Mouse (Mus musculus): ENCODE measurements around the gene Cby1. TPM values are rescaled to one million over a fixed set of nuclear protein-coding genes. Genes with fewer than 3 reads are reported as not detected.

The Cby1 gene
- polyA plus RNA-seq, 1 experiment from 2014 or later, result 36.0 TPM

DNA sequence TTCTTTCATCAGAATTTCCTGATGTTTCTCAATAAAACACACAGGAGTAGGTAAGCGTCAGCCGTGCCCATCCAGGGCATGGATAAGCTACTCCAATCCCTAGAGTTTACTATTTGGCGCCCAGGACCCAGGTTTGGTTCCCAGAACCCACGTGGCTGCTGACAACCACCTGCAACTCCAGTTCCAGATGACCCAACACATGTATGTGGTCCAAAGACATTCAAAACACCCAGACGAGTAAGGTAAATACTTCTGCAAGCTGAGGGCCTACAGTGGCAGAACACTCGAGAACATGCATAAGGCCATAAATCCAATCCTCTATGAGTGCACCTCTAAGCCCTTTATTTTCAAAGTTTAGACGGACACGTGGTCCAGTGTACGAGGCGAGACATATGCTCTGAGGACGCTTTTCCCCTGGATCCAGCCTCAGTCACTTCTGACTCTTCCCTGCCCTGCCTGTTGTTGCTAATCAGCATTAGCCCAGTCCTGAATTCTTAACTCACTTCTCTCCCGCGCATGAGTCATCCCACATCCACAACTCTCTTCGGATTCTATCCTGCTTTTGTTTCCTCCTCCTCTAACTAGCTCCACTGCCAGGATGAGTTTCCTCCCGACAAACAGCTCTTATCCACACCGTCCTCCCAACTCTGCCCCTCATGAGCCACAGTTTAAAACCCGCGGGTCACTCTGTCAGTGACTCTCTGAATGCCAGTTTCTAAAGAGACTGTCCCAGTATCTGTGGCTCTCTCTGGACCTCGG, 24.9 kb downstream of the Cby1 start:
- H3K27ac ChIP-seq (ENCODE audit: low read depth), result no peak overlapping the region

DNA sequence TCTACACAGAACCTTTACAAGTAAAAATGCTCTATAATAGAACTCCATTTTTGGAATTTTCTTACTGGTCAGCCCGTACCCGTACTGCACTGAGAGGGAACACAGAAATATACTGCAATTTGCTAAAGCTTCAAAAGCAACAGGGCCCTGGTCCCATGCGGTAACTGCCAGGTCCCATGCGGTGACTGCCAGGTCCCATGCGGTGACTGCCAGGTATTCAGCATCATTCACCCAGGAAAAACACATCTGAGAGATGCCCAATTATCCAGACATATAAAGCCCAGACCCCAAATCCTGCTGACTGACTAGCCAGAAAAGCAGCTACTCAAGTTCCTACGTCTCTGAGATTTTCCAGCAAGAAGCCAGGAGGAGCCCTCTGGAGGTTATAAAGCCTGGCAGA, 25.6 kb downstream of the Cby1 start:
- no peak for DNase-seq (ENCODE audit: low spot score)
- Histone ChIP-seq H3K9ac (ENCODE audit: low read length) (0 out of 2 replicates have a peak overlapping the region, but pooled peaks have one; percentile 78), H3K36me3 (ENCODE audit: control insufficient read depth, insufficient read depth, low read length) (0 out of 2 replicates have a peak, but pooled peaks cover 4% of the 10 kb centered on the region), H3K4me1 (replicated peaks; ENCODE audit: control insufficient read depth, insufficient read depth, low read length) (peaks cover 42% of the 10 kb centered on the region), H3K4me3 (ENCODE audit: low read depth, low read length) (peak overlapping the region; percentile 72; the same call in 1 of the 2 replicates), H3K4me2 (ENCODE audit: low read length) (peak overlapping the region; percentile 73), H3K27me3 (replicated peaks; ENCODE audit: control insufficient read depth, insufficient read depth, low read length) (no peaks in the 10 kb centered on the region), H3K9me3 (ENCODE audit: control insufficient read depth, low read length) (no peaks in the 10 kb centered on the region), H3K27ac (ENCODE audit: low read depth) (no peak overlapping the region)
- ATAC-seq (replicated peaks; ENCODE audit: low FRiP score, low TSS enrichment, low read depth), result no peak
- 84% methylated on average over 6 of the region's 6 CpGs for WGBS

More for the DNA sequence above, 24.9 kb downstream of the Cby1 start:
- Histone ChIP-seq H3K4me2 (ENCODE audit: low read length) (peak overlapping the region; percentile 73), H3K27me3 (replicated peaks; ENCODE audit: control insufficient read depth, insufficient read depth, low read length) (no peaks in the 10 kb centered on the region), H3K9ac (ENCODE audit: low read length) (no peak overlapping the region), H3K9me3 (ENCODE audit: control insufficient read depth, low read length) (no peaks in the 10 kb centered on the region), H3K4me3 (ENCODE audit: low read depth, low read length) (0 out of 2 replicates have a peak overlapping the region, but pooled peaks have one; percentile 72), H3K4me1 (replicated peaks; ENCODE audit: control insufficient read depth, insufficient read depth, low read length) (peaks cover 42% of the 10 kb centered on the region), H3K36me3 (ENCODE audit: control insufficient read depth, insufficient read depth, low read length) (0 out of 2 replicates have a peak, but pooled peaks cover 4% of the 10 kb centered on the region)
- ATAC-seq (replicated peaks; ENCODE audit: low FRiP score, low TSS enrichment, low read depth) (no peak), DNase-seq (ENCODE audit: low spot score) (no peak)
- WGBS, result 65% methylated on average over 19 of the region's 19 CpGs

GRCm38 (mm10) chr15:79685141-79685641, 26.2 kb downstream of the Cby1 start:
- no peak for DNase-seq (ENCODE audit: low spot score)
- ATAC-seq (replicated peaks; ENCODE audit: low FRiP score, low TSS enrichment, low read depth), result no peak
- Histone ChIP-seq H3K9ac (ENCODE audit: low read length) (peak overlapping the region; percentile 78), H3K4me3 (ENCODE audit: low read depth, low read length) (peak overlapping the region; percentile 72), H3K36me3 (ENCODE audit: control insufficient read depth, insufficient read depth, low read length) (0 out of 2 replicates have a peak, but pooled peaks cover 4% of the 10 kb centered on the region), H3K4me1 (replicated peaks; ENCODE audit: control insufficient read depth, insufficient read depth, low read length) (peaks cover 42% of the 10 kb centered on the region), H3K27ac (ENCODE audit: low read depth) (no peak overlapping the region), H3K27me3 (replicated peaks; ENCODE audit: control insufficient read depth, insufficient read depth, low read length) (no peaks in the 10 kb centered on the region), H3K9me3 (ENCODE audit: control insufficient read depth, low read length) (no peaks in the 10 kb centered on the region), H3K4me2 (ENCODE audit: low read length) (peak overlapping the region; percentile 73)
- 29% methylated on average over 6 of the region's 6 CpGs for WGBS

- DNase-seq (ENCODE audit: low spot score) (no peak), ATAC-seq (replicated peaks; ENCODE audit: low FRiP score, low TSS enrichment, low read depth) (no peak)
- Histone ChIP-seq H3K9me3 (ENCODE audit: control insufficient read depth, low read length) (no peaks in the 10 kb centered on the region), H3K4me3 (ENCODE audit: low read depth, low read length) (peak overlapping the region; percentile 72), H3K9ac (ENCODE audit: low read length) (peak overlapping the region; percentile 78), H3K4me2 (ENCODE audit: low read length) (peak overlapping the region; percentile 73), H3K4me1 (replicated peaks; ENCODE audit: control insufficient read depth, insufficient read depth, low read length) (peaks cover 42% of the 10 kb centered on the region), H3K36me3 (ENCODE audit: control insufficient read depth, insufficient read depth, low read length) (0 out of 2 replicates have a peak, but pooled peaks cover 4% of the 10 kb centered on the region), H3K27me3 (replicated peaks; ENCODE audit: control insufficient read depth, insufficient read depth, low read length) (no peaks in the 10 kb centered on the region), H3K27ac (ENCODE audit: low read depth) (no peak overlapping the region)
- 13% methylated on average over 15 of the region's 15 CpGs for WGBS
Measured at GRCm38 (mm10) chr15:79686046-79686869, 27.3 kb downstream of the Cby1 start.

DNA sequence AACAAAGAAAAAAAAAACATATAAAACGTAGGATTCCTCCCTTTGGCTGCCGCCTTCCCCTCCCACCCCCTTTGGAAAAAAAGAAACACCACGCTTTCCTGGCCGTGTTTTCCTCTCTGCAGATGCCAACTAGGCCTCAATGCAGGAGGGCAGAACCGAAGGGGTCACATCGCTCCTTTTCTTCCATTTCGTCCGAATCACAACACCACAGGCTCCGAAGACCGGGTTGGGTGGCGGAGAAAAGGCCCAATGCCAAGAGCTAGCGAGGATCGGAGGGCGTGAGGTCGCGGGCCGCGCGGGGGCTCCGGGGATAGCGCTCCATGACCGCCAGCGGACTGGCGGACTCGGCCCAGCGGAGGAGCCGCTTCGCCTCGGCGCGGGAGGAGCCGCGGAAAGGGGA, 28.2 kb downstream of the Cby1 start:
- no peaks in the 10 kb centered on the region for H3K27me3 ChIP-seq (replicated peaks; ENCODE audit: control insufficient read depth, insufficient read depth, low read length)
- H3K4me3 ChIP-seq (ENCODE audit: low read depth, low read length), result peak overlapping the region; percentile 72
- no peaks in the 10 kb centered on the region for H3K9me3 ChIP-seq (ENCODE audit: control insufficient read depth, low read length)
- H3K9ac ChIP-seq (ENCODE audit: low read length), result peak overlapping the region; percentile 78
- peaks cover 49% of the 10 kb centered on the region for H3K4me1 ChIP-seq (replicated peaks; ENCODE audit: control insufficient read depth, insufficient read depth, low read length)
- H3K4me2 ChIP-seq (ENCODE audit: low read length), result peak overlapping the region; percentile 73
- WGBS, result under 1% methylated on average over 31 of the region's 33 CpGs
- DNase-seq (ENCODE audit: low spot score) (peak; percentile 81), ATAC-seq (replicated peaks; ENCODE audit: low FRiP score, low TSS enrichment, low read depth) (no peak)
- peak overlapping the region; percentile 91 for H3K27ac ChIP-seq (ENCODE audit: low read depth)
- 0 out of 2 replicates have a peak, but pooled peaks cover 4% of the 10 kb centered on the region for H3K36me3 ChIP-seq (ENCODE audit: control insufficient read depth, insufficient read depth, low read length)

DNA sequence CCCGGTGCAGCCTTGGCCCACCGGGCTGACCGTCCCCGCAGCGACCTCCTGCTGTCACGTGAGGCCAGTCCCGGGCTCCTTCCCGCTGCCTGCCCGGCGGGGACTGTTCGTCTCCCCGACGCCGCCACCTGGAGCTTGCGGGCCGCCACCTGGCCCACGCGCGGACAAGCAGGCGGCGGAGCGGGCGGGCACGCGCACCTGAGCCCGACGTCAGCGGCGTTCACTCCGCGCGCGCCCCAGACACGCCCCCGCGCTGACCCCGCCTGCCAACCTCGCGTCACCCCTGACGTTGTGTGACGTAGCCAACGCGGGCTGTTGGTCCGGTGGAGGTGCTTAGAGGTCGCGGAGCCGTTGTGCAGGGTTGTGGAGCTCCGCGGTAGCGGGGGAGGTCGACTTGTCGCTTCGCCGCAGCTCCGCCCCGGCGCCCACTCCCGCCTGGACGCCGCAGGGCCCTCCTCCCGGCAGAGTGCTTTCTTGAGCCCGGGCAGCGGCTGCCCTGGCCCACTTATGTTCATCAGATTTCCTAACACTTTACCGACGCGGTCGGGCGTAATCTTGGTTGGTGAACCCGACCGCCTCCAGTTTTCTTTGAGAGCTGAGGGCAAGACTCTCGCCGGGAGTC, 28.8 kb downstream of the Cby1 start, which contains the start of gene Josd1:
TSS of gene Josd1 (minus strand) at position 274 of the 622 bp plus-strand sequence.
- peaks cover 54% of the 10 kb centered on the region for H3K4me1 ChIP-seq (replicated peaks; ENCODE audit: control insufficient read depth, insufficient read depth, low read length)
- 0 out of 2 replicates have a peak, but pooled peaks cover 3% of the 10 kb centered on the region for H3K36me3 ChIP-seq (ENCODE audit: control insufficient read depth, insufficient read depth, low read length)
- DNase-seq (ENCODE audit: low spot score), result peak; percentile 99
- H3K27me3 ChIP-seq (replicated peaks; ENCODE audit: control insufficient read depth, insufficient read depth, low read length), result no peaks in the 10 kb centered on the region
- H3K9me3 ChIP-seq (ENCODE audit: control insufficient read depth, low read length), result no peaks in the 10 kb centered on the region
- WGBS, result under 1% methylated on average over 72 of the region's 72 CpGs
- peak within 1 kb of the TSS; percentile 78 for H3K9ac ChIP-seq (ENCODE audit: low read length)
- peak within 1 kb of the TSS; percentile 72 for H3K4me3 ChIP-seq (ENCODE audit: low read depth, low read length)
- peak within 1 kb of the TSS; percentile 73 for H3K4me2 ChIP-seq (ENCODE audit: low read length)
- peak; percentile 64 for ATAC-seq (replicated peaks; ENCODE audit: low FRiP score, low TSS enrichment, low read depth)
- H3K27ac ChIP-seq (ENCODE audit: low read depth), result peak within 1 kb of the TSS; percentile 91

DNA sequence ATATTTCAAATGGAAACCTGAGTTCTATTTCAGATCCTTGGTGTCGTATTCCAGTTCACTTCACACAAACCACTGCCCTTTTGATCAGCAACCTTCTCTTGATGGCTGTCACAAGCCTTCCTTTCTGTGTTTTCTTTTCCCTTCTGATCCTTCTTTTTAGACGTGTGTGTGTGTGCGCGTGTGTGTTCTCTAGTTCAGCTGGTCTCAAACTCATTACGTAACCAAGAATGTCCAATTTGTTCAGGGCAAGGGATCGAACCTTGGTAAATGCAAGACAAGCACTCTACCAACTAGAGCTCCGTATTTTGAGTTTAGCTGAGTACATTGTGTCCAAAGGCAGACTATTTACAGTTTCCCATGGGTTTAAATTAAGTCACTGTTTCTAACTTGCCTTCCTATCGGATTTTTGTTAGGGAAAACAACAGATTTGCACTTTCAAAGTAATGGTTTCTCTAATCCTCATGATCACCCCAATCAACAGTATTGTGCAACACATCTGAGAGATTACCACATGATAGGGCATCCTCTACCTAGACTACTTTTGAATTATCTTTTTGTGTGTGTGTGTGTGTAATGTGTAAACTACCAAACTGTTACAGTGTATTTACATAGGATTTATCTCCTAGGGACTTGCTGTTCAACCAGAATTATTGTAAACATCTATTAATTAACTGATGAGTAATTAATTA, 29.4 kb downstream of the Cby1 start:
- DNase-seq (ENCODE audit: low spot score), result no peak
- no peaks in the 10 kb centered on the region for H3K36me3 ChIP-seq (ENCODE audit: control insufficient read depth, insufficient read depth, low read length)
- H3K9me3 ChIP-seq (ENCODE audit: control insufficient read depth, low read length), result no peaks in the 10 kb centered on the region
- H3K27ac ChIP-seq (ENCODE audit: low read depth), result peak overlapping the region; percentile 91
- peaks cover 48% of the 10 kb centered on the region for H3K4me1 ChIP-seq (replicated peaks; ENCODE audit: control insufficient read depth, insufficient read depth, low read length)
- ATAC-seq (replicated peaks; ENCODE audit: low FRiP score, low TSS enrichment, low read depth), result no peak
- H3K9ac ChIP-seq (ENCODE audit: low read length), result peak overlapping the region; percentile 78
- H3K27me3 ChIP-seq (replicated peaks; ENCODE audit: control insufficient read depth, insufficient read depth, low read length), result no peaks in the 10 kb centered on the region
- peak overlapping the region; percentile 72 for H3K4me3 ChIP-seq (ENCODE audit: low read depth, low read length)
- WGBS, result 5% methylated on average over 8 of the region's 8 CpGs
- H3K4me2 ChIP-seq (ENCODE audit: low read length), result peak overlapping the region; percentile 73
